Mouse (Mus musculus) heart, adult 2 months (tissue): Measurements from ENCODE around the gene BC003965. TPM values are rescaled to one million over a fixed set of nuclear protein-coding genes. Genes with fewer than 3 reads are reported as not detected.

Source experiments
- DNase-seq, 2 experiments: peaks; one replicate each; pipeline ENCODE4 v3.0.0; 2021
- H3K27ac ChIP-seq: fragments of 200-600 bp; 2 replicates; pipeline ENCODE4 v1.8.1; 2022
- H3K27me3 ChIP-seq: fragments of 200-500 bp; 2 replicates; pipeline ENCODE4 v1.6.1; 2012; ENCODE audit warnings: mild to moderate bottlenecking, low read length, inconsistent platforms, mixed read lengths; ENCODE audit not compliant: control insufficient read depth, insufficient read depth
- H3K36me3 ChIP-seq: fragments of 200-500 bp; 2 replicates; pipeline ENCODE4 v1.6.1; 2012; ENCODE audit warnings: low read length, inconsistent platforms; ENCODE audit not compliant: control insufficient read depth, insufficient read depth
- H3K4me1 ChIP-seq: fragments of 200-500 bp; 2 replicates; pipeline ENCODE4 v1.6.1; 2011; ENCODE audit warnings: low read length; ENCODE audit not compliant: control insufficient read depth, insufficient read depth
- H3K4me3 ChIP-seq: fragments of 200-600 bp; 2 replicates; pipeline ENCODE4 v1.8.1; 2022
- H3K79me2 ChIP-seq: fragments of 200-500 bp; replicated peaks from 2 replicates; pipeline ENCODE4 v1.6.1; 2012; ENCODE audit warnings: mild to moderate bottlenecking, inconsistent platforms, low read length, moderate library complexity, mixed read lengths; ENCODE audit not compliant: control insufficient read depth, insufficient read depth
- H3K9ac ChIP-seq: fragments of 200-500 bp; 2 replicates; pipeline ENCODE4 v1.6.1; 2012; ENCODE audit warnings: low read depth, mild to moderate bottlenecking, control low read depth, inconsistent platforms, low read length, mixed read lengths
- CTCF ChIP-seq: fragments of 200-600 bp; IDR thresholded peaks from 2 replicates; pipeline ENCODE4 v1.8.1; 2022; ENCODE audit warnings: antibody characterized with exemption, mild to moderate bottlenecking, moderate library complexity
- EP300 ChIP-seq: fragments of 200-500 bp; IDR thresholded peaks from 2 replicates; pipeline ENCODE4 v1.6.1; 2011; ENCODE audit warnings: low read depth, low read length, control low read depth; ENCODE audit not compliant: insufficient read depth
- POLR2A ChIP-seq: fragments of 200-500 bp; IDR thresholded peaks from 2 replicates; pipeline ENCODE4 v1.6.1; 2011; ENCODE audit warnings: mild to moderate bottlenecking, low read depth, low read length, control low read depth; ENCODE audit not compliant: insufficient read depth
- WGBS: fragments of 180-500 bp; shearing (Covaris S2); methylation state at CpG from one replicate; pipeline ENCODE4 v1.1.7; 2018; 5-methylcytosine and 5-hydroxymethylcytosine counted together
- intact Hi-C: fragments of 180-260 bp; cut with DNase I; formaldehyde crosslinking; loops from one replicate; pipeline ENCODE4 v1.15.1; 2025
- long read RNA-seq: library from polyadenylated mRNA; stranded (forward); transcript quantifications from one replicate; pipeline ENCODE4 v2.0.0, GENCODE M21; 2021
- polyA plus RNA-seq: library from polyadenylated mRNA; depleted of rRNA; stranded (reverse); fragments of >200 nt; gene quantifications from 2 replicates; pipeline ENCODE4 v1.2.3, GENCODE M21; 2012; rRNA removed
- total RNA-seq, 2 experiments: library from RNA; stranded (reverse); gene quantifications; 2 replicates each; pipeline ENCODE4 v1.2.3; 2021

Gene BC003965
- total RNA-seq (10 to 100 TPM; 20.8 to 22.2 TPM), polyA plus RNA-seq (12.1 and 18.6 TPM in 2 replicates)
- long read RNA-seq, transcript BC003965-201 (2 exons, 3,030 nt) = major isoform, 47 of 52 reads
- long read RNA-seq, transcript BC003965-202 (1 exons, 3,109 nt) = minor isoform, 5 of 52 reads
- long read RNA-seq, partial matches to known transcripts = 0 of 52 reads
- long read RNA-seq, other reads (novel, unspliced or antisense) = 0 of 52 reads

GRCm38 (mm10) chr17:25184129-25184691 is at the start of gene BC003965:
TSS of gene BC003965 (plus strand) at chr17:25184554.
- WGBS = under 1% methylated on average over 50 of the region's 50 CpGs
- DNase-seq = peak; percentile 97 to 98
- H3K36me3 ChIP-seq = no peaks in the 10 kb centered on the region

GRCm38 (mm10) chr17:25135622-25136021 is 48.7 kb upstream of the BC003965 start:
- peaks cover 4% of the 10 kb centered on the region for H3K4me1 ChIP-seq
- 84% methylated on average over 6 of the region's 6 CpGs for WGBS
- intact Hi-C loops = no loop called here

More at GRCm38 (mm10) chr17:25184129-25184691, at the start of gene BC003965:
- intact Hi-C loops = loop anchor here (1.0 to 5.0 kb wide), 3 partner anchors 51 to 167 kb away; partner anchors contain the start of genes Clcn7, Cramp1l and Ift140
- Histone ChIP-seq H3K27ac (peak within 1 kb of the TSS; percentile 98), H3K79me2 (0 out of 2 replicates have a peak, but pooled peaks cover 2% of the 10 kb centered on the region), H3K4me1 (peaks cover 5% of the 10 kb centered on the region), H3K27me3 (no peaks in the 10 kb centered on the region), H3K9ac (peak within 1 kb of the TSS; percentile 81), H3K4me3 (peak within 1 kb of the TSS; percentile 94)
- peak; percentile 98 for TF ChIP-seq POLR2A
- TF ChIP-seq EP300 = peak; percentile 100
- no peak for TF ChIP-seq CTCF

DNA sequence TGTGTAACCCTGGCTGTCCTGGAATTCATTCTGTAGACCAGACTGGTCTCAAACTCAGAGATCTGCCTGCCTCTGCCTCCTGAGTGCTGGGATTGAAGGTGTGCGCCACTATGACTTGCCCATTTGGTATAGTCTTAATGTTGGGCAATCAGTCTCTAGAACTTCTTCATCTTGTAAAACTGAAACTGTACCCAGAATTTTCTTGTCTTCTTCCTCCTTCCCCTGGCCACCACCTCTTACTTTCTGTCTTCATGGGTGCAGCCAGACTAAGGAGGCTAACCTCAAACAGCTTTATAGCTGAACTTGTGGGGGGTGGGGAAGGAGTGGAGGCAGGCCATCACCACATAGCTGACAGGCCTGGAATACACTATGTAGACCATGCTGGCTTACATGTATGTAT is 45.6 kb upstream of the BC003965 start:
- no peak for DNase-seq
- no peak overlapping the region for H3K4me3 ChIP-seq
- peaks cover 3% of the 10 kb centered on the region for H3K4me1 ChIP-seq
- H3K27ac ChIP-seq = no peak overlapping the region
- H3K27me3 ChIP-seq = no peaks in the 10 kb centered on the region
- no peaks in the 10 kb centered on the region; the same call in 1 of the 2 replicates for H3K36me3 ChIP-seq
- 96% methylated on average over 1 of the region's 1 CpGs for WGBS
- intact Hi-C loops = no loop called here
- H3K79me2 ChIP-seq = peaks cover 12% of the 10 kb centered on the region
- H3K9ac ChIP-seq = no peak overlapping the region
- no peak for TF ChIP-seq POLR2A
- TF ChIP-seq CTCF = no peak
- no peak for TF ChIP-seq EP300

More at GRCm38 (mm10) chr17:25135622-25136021, 48.7 kb upstream of the BC003965 start:
- Histone ChIP-seq H3K27me3 (no peaks in the 10 kb centered on the region), H3K27ac (no peak overlapping the region), H3K79me2 (peaks cover 8% of the 10 kb centered on the region), H3K9ac (no peak overlapping the region), H3K36me3 (no peaks in the 10 kb centered on the region; the same call in 1 of the 2 replicates), H3K4me3 (no peak overlapping the region)
- TF ChIP-seq CTCF = no peak
- TF ChIP-seq EP300 = no peak
- TF ChIP-seq POLR2A = no peak
- no peak for DNase-seq

- Histone ChIP-seq H3K9ac (no peak overlapping the region), H3K27me3 (no peaks in the 10 kb centered on the region), H3K4me1 (no peaks in the 10 kb centered on the region), H3K4me3 (no peak overlapping the region), H3K36me3 (no peaks in the 10 kb centered on the region; the same call in 1 of the 2 replicates), H3K79me2 (peaks cover 9% of the 10 kb centered on the region; the same call in 1 of the 2 replicates), H3K27ac (no peak overlapping the region)
- intact Hi-C loops = no loop called here
- no peak for DNase-seq
- TF ChIP-seq CTCF (peak; percentile 52), EP300 (no peak)
- WGBS = 75% methylated on average over 4 of the region's 4 CpGs
These were observed 44.4 kb upstream of the BC003965 start for GRCm38 (mm10) chr17:25139960-25140359.

DNA sequence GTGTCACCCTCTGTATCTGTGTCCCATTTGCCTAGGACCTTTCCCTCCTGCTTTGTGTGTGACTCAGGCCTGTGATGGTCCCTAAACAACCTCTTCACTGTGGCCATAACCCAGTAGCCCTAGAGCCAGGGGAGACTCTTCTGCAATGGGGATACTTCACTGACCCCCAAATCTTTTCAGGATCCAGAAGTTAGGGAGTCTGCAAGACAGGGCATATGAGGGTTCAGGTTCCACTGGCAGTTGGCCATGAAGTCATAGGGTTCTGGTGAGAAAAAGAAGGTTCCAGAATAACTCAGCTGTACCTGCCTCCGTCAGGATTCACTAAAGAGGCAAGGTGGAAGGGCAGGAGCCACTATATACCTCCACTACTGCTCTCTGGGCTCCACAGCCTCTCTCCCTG is 22.2 kb upstream of the BC003965 start, which contains the start of gene Ccdc154:
Gene Ccdc154 (plus strand): TSS at position 301 of the 400 bp plus-strand sequence.
- WGBS = 90% methylated on average over 1 of the region's 1 CpGs
- intact Hi-C loops = no loop called here
- no peak for TF ChIP-seq POLR2A
- TF ChIP-seq CTCF = no peak
- no peak for TF ChIP-seq EP300
- Histone ChIP-seq H3K4me1 (no peaks in the 10 kb centered on the region), H3K27me3 (no peaks in the 10 kb centered on the region), H3K36me3 (no peaks in the 10 kb centered on the region), H3K79me2 (no peaks in the 10 kb centered on the region), H3K9ac (no peak within 1 kb of the TSS), H3K27ac (no peak within 1 kb of the TSS), H3K4me3 (no peak within 1 kb of the TSS)
- DNase-seq = no peak

- DNase-seq = no peak
- Histone ChIP-seq H3K79me2 (no peaks in the 10 kb centered on the region), H3K4me3 (no peak overlapping the region), H3K36me3 (no peaks in the 10 kb centered on the region), H3K27ac (no peak overlapping the region), H3K27me3 (no peaks in the 10 kb centered on the region), H3K9ac (no peak overlapping the region), H3K4me1 (no peaks in the 10 kb centered on the region)
- 69% methylated on average over 7 of the region's 7 CpGs for WGBS
- no peak for TF ChIP-seq EP300
- TF ChIP-seq CTCF = no peak
- intact Hi-C loops = no loop called here
These were observed 21.0 kb upstream of the BC003965 start for GRCm38 (mm10) chr17:25163387-25163786.
